Mouse (Mus musculus): Measurements from ENCODE around the gene E130309D02Rik.

E130309D02Rik gene

DNA sequence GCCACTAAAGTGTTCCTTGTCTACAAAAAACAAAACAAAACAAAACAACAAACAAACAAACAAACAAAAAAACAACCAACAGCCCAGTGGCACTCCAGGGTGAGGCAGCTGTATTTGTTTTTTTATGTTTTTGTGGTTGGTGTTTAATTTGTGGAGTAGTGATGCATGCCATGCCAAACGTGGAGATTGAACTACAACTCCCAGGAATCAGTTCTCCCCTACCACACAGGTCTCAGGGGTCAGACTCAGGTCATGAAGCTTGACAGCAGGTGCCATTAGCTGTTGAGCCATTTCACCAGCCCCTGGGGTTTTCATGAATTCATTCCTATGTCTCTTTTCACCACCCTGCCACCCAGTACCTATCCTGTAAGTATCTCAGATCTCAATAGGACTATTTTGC lies 49.8 kb downstream of the E130309D02Rik start:
- no peak for DNase-seq

GRCm38 (mm10) chr5:143264689-143265088 lies 50.5 kb downstream of the E130309D02Rik start:
- DNase-seq = peak in 1 of 2 experiments; percentile 41

- no peak for DNase-seq
Measured at GRCm38 (mm10) chr5:143261636-143262035, 53.5 kb downstream of the E130309D02Rik start.

GRCm38 (mm10) chr5:143255802-143256201 lies 59.4 kb downstream of the E130309D02Rik start:
- DNase-seq = no peak

DNA sequence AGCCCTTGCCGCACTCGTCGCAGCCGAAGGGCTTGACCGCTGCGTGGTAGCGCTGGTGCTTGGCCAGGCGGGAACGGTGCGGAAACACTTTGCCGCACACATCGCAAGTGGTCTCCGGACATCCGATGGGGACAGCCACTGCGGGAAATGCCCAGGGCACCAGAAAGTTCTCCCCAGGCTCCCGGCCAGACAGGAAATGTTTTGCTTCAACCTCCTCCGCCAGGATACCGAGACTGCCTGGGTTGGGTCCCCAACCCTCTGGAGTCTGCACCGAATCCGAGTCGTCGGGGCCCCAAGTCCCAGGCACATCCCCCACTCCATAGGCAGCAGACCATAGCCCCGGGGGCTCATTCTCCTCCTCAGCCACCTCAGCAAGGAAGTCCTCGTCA lies 60.0 kb downstream of the E130309D02Rik start:
- DNase-seq = no peak

- peak; percentile 71 to 75 for DNase-seq
Measured at GRCm38 (mm10) chr5:143254487-143255130, 60.6 kb downstream of the E130309D02Rik start.

DNA sequence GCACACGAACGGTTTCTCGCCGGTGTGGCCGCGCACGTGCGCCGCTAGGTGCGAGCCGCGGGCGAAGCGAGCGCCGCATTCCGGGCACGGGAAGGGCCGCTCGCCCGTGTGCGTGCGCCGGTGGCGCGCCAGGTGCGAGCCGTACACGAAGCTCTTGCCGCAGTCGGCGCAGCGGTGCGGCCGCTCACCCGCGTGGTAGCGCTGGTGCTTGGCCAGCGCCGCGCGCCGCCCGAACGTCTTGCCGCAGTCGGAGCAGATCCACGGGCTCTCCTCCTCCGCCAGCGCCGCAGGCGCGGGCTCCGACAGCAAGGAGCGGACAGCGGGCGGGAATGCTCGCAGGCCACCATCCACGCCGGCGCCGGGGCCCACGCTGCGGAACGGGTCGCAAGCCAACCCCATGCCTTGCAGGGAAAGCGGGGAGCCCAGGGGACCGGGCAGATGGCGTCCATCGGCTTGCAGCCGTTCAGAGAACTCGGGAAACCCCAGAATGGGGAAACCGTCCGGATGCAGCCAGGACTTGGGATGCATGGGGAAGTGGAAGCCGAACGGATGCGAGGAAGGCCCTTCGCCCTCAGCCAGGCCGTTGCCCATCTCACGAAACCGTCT lies 61.2 kb downstream of the E130309D02Rik start:
- peak; percentile 79 to 80 for DNase-seq

GRCm38 (mm10) chr5:143253186-143253880 lies 61.8 kb downstream of the E130309D02Rik start:
- DNase-seq = peak; percentile 68 to 70

DNA sequence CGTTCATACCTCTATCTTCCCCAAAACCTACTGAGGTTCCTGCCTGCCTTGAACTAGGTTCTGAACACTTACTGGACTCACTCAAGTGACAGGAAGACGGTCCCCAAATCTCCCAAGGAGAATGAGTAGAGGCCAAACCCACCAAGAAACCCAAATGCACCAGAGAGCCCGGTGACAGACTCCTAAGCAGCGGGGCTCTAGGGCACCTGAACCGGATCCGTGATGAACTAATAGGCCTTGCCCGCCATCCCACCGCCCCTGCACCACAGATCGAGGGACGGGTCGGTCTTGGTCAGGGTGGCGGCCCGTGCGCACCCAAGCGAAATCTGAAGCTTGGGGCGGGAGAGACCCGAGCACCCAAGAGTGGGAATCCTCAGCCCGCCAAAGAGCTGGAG lies 62.4 kb downstream of the E130309D02Rik start:
- DNase-seq = no peak

- no peak for DNase-seq
Measured at GRCm38 (mm10) chr5:143252039-143252438, 63.1 kb downstream of the E130309D02Rik start.

All from cerebellum, postnatal 10 days (tissue).